Mouse (Mus musculus) midbrain, embryonic 13.5 days (tissue): ENCODE data around the gene Lysmd1. TPM values are rescaled to one million over a fixed set of nuclear protein-coding genes. Genes with fewer than 3 reads are reported as not detected.
A peak's percentile ranks its signal among the peaks of the same experiment; 100 is the strongest.

ENCODE experiments used
- ATAC-seq: fragments of 200-750 bp; cut with Nextera tagmentation; 2 replicates; pipeline ENCODE4 v1.8.0; 2017; ENCODE audit warnings: mild to moderate bottlenecking, moderate TSS enrichment, moderate library complexity
- H3K27ac ChIP-seq: fragments of 300-500 bp; sonication (generic); 2 replicates; pipeline ENCODE4 v1.5.1; 2015; ENCODE audit warnings: inconsistent platforms, mild to moderate bottlenecking, moderate library complexity
- H3K27me3 ChIP-seq: fragments of 300-500 bp; sonication (generic); 2 replicates; pipeline ENCODE4 v1.6.1; 2015; ENCODE audit warnings: mild to moderate bottlenecking, inconsistent platforms
- H3K36me3 ChIP-seq: fragments of 300-500 bp; sonication (generic); 2 replicates; pipeline ENCODE4 v1.6.1; 2015; ENCODE audit warnings: mild to moderate bottlenecking, inconsistent platforms
- H3K4me1 ChIP-seq: fragments of 300-500 bp; sonication (generic); replicated peaks from 2 replicates; pipeline ENCODE4 v1.6.1; 2015; ENCODE audit warnings: inconsistent platforms
- H3K4me2 ChIP-seq: fragments of 300-500 bp; sonication (generic); replicated peaks from 2 replicates; pipeline ENCODE4 v1.6.1; 2015; ENCODE audit warnings: moderate library complexity, mild to moderate bottlenecking, inconsistent platforms
- H3K4me3 ChIP-seq: fragments of 300-500 bp; sonication (generic); replicated peaks from 2 replicates; pipeline ENCODE4 v1.5.1; 2015; ENCODE audit warnings: mild to moderate bottlenecking, inconsistent platforms
- H3K9ac ChIP-seq: fragments of 300-500 bp; sonication (generic); replicated peaks from 2 replicates; pipeline ENCODE4 v1.6.1; 2015; ENCODE audit warnings: mild to moderate bottlenecking, inconsistent platforms
- H3K9me3 ChIP-seq: fragments of 300-500 bp; sonication (generic); 2 replicates; pipeline ENCODE4 v1.6.1; 2016; ENCODE audit warnings: mild to moderate bottlenecking, inconsistent platforms
- WGBS: fragments of 180-500 bp; shearing (Covaris S2); methylation state at CpG from one replicate; pipeline ENCODE4 v1.1.7; 2015; 5-methylcytosine and 5-hydroxymethylcytosine counted together
- polyA plus RNA-seq: library from polyadenylated mRNA; unstranded; fragments of >200 nt; fragmentation: Nextera tagmentation; extraction: Ambion mirVana; gene quantifications from 2 replicates; pipeline ENCODE4 v1.2.1, GENCODE M21; 2015

The Lysmd1 gene
- polyA plus RNA-seq, 1 experiment from 2014 or later: 36.2 TPM

- Histone ChIP-seq H3K27me3 (no peaks in the 10 kb centered on the region), H3K27ac (no peak overlapping the region), H3K4me3 (no peak overlapping the region), H3K4me2 (no peak overlapping the region), H3K4me1 (peaks cover 10% of the 10 kb centered on the region), H3K9me3 (no peaks in the 10 kb centered on the region), H3K9ac (no peak overlapping the region), H3K36me3 (peaks cover 19% of the 10 kb centered on the region)
- ATAC-seq: no peak
- WGBS: 66% methylated on average over 18 of the region's 18 CpGs
These were observed 6.4 kb downstream of the Lysmd1 start for GRCm38 (mm10) chr3:95140289-95140595.

- Histone ChIP-seq H3K27me3 (no peaks in the 10 kb centered on the region), H3K36me3 (peaks cover 19% of the 10 kb centered on the region), H3K9ac (no peak overlapping the region), H3K9me3 (no peaks in the 10 kb centered on the region), H3K4me1 (peaks cover 5% of the 10 kb centered on the region), H3K4me3 (no peak overlapping the region), H3K4me2 (no peak overlapping the region), H3K27ac (no peak overlapping the region)
- 88% methylated on average over 6 of the region's 6 CpGs for WGBS
- ATAC-seq: no peak
These were observed 6.9 kb downstream of the Lysmd1 start for GRCm38 (mm10) chr3:95140795-95141194.

- Histone ChIP-seq H3K4me3 (no peak overlapping the region), H3K9me3 (no peaks in the 10 kb centered on the region), H3K27me3 (no peaks in the 10 kb centered on the region), H3K4me1 (no peaks in the 10 kb centered on the region; the same call in 1 of the 2 replicates), H3K9ac (no peak overlapping the region), H3K27ac (no peak overlapping the region), H3K4me2 (no peak overlapping the region), H3K36me3 (peaks cover 19% of the 10 kb centered on the region)
- 93% methylated on average over 9 of the region's 9 CpGs for WGBS
- no peak for ATAC-seq
These were observed 7.6 kb downstream of the Lysmd1 start for GRCm38 (mm10) chr3:95141474-95141873.

GRCm38 (mm10) chr3:95141952-95142616, 8.2 kb downstream of the Lysmd1 start, which contains the start of gene Tnfaip8l2:
TSS of gene Tnfaip8l2 (minus strand) at chr3:95142360.
- Histone ChIP-seq H3K27ac (no peak within 1 kb of the TSS), H3K27me3 (no peaks in the 10 kb centered on the region), H3K9ac (no peak within 1 kb of the TSS), H3K4me3 (no peak within 1 kb of the TSS), H3K4me2 (no peak within 1 kb of the TSS), H3K9me3 (no peaks in the 10 kb centered on the region), H3K36me3 (peaks cover 19% of the 10 kb centered on the region), H3K4me1 (no peaks in the 10 kb centered on the region)
- 83% methylated on average over 10 of the region's 10 CpGs for WGBS
- peak; percentile 62; the same call in 1 of the 2 replicates for ATAC-seq

GRCm38 (mm10) chr3:95142617-95143011, 8.7 kb downstream of the Lysmd1 start:
- H3K4me3 ChIP-seq: no peak overlapping the region
- H3K9me3 ChIP-seq: no peaks in the 10 kb centered on the region
- WGBS: 9% methylated on average over 5 of the region's 5 CpGs
- no peaks in the 10 kb centered on the region for H3K4me1 ChIP-seq
- H3K27ac ChIP-seq: no peak overlapping the region
- peaks cover 19% of the 10 kb centered on the region for H3K36me3 ChIP-seq
- no peaks in the 10 kb centered on the region for H3K27me3 ChIP-seq
- no peak overlapping the region for H3K4me2 ChIP-seq
- H3K9ac ChIP-seq: no peak overlapping the region
- ATAC-seq: peak; percentile 74

GRCm38 (mm10) chr3:95147924-95148323, 14.0 kb downstream of the Lysmd1 start:
- no peaks in the 10 kb centered on the region for H3K27me3 ChIP-seq
- H3K4me2 ChIP-seq: no peak overlapping the region
- H3K4me1 ChIP-seq: no peaks in the 10 kb centered on the region
- no peaks in the 10 kb centered on the region for H3K36me3 ChIP-seq
- no peaks in the 10 kb centered on the region for H3K9me3 ChIP-seq
- no peak overlapping the region for H3K4me3 ChIP-seq
- no peak overlapping the region for H3K27ac ChIP-seq
- H3K9ac ChIP-seq: no peak overlapping the region
- WGBS: 55% methylated on average over 3 of the region's 3 CpGs
- ATAC-seq: no peak

- H3K4me1 ChIP-seq: no peaks in the 10 kb centered on the region
- H3K9me3 ChIP-seq: no peaks in the 10 kb centered on the region
- no peaks in the 10 kb centered on the region for H3K36me3 ChIP-seq
- H3K9ac ChIP-seq: no peak overlapping the region
- no peak for ATAC-seq
- no peak overlapping the region for H3K4me3 ChIP-seq
- no peak overlapping the region for H3K27ac ChIP-seq
- no peaks in the 10 kb centered on the region for H3K27me3 ChIP-seq
- H3K4me2 ChIP-seq: no peak overlapping the region
- 51% methylated on average over 4 of the region's 4 CpGs for WGBS
These were observed 20.0 kb downstream of the Lysmd1 start for GRCm38 (mm10) chr3:95153874-95154273.

GRCm38 (mm10) chr3:95159511-95159986, 25.7 kb downstream of the Lysmd1 start:
- Histone ChIP-seq H3K4me1 (peaks cover 38% of the 10 kb centered on the region), H3K4me2 (peak overlapping the region; percentile 82), H3K9ac (peak overlapping the region; percentile 89), H3K27ac (peak overlapping the region; percentile 82), H3K36me3 (peaks cover 6% of the 10 kb centered on the region), H3K4me3 (peak overlapping the region; percentile 89), H3K27me3 (no peaks in the 10 kb centered on the region), H3K9me3 (no peaks in the 10 kb centered on the region)
- whole genome bisulfite sequencing: 11% methylated on average over 8 of the region's 8 CpGs
- ATAC-seq: no peak

GRCm38 (mm10) chr3:95159987-95160963, 26.4 kb downstream of the Lysmd1 start, which contains the start of gene Sema6c:
TSS of gene Sema6c (plus strand) at chr3:95160457.
- H3K4me1 ChIP-seq: peaks cover 44% of the 10 kb centered on the region
- H3K9ac ChIP-seq: peak within 1 kb of the TSS; percentile 89
- H3K27me3 ChIP-seq: no peaks in the 10 kb centered on the region
- peak within 1 kb of the TSS; percentile 82 for H3K27ac ChIP-seq
- H3K36me3 ChIP-seq: peaks cover 13% of the 10 kb centered on the region
- peak within 1 kb of the TSS; percentile 89 for H3K4me3 ChIP-seq
- under 1% methylated on average over 66 of the region's 66 CpGs for WGBS
- peak within 1 kb of the TSS; percentile 82 for H3K4me2 ChIP-seq
- H3K9me3 ChIP-seq: no peaks in the 10 kb centered on the region
- ATAC-seq: peak; percentile 98

GRCm38 (mm10) chr3:95161041-95161551, 27.2 kb downstream of the Lysmd1 start:
- Histone ChIP-seq H3K9ac (peak overlapping the region; percentile 89), H3K4me3 (peak overlapping the region; percentile 89), H3K4me2 (peak overlapping the region; percentile 82), H3K9me3 (no peaks in the 10 kb centered on the region), H3K27ac (peak overlapping the region; percentile 82), H3K4me1 (peaks cover 44% of the 10 kb centered on the region), H3K36me3 (peaks cover 22% of the 10 kb centered on the region), H3K27me3 (no peaks in the 10 kb centered on the region)
- ATAC-seq: peak; percentile 47
- 1% methylated on average over 30 of the region's 30 CpGs for WGBS

GRCm38 (mm10) chr3:95161618-95162344, 27.9 kb downstream of the Lysmd1 start:
- peak overlapping the region; percentile 82 for H3K4me2 ChIP-seq
- no peaks in the 10 kb centered on the region for H3K9me3 ChIP-seq
- 5% methylated on average over 9 of the region's 9 CpGs for WGBS
- H3K9ac ChIP-seq: peak overlapping the region; percentile 89
- peak; percentile 7; the same call in 1 of the 2 replicates for ATAC-seq
- no peaks in the 10 kb centered on the region for H3K27me3 ChIP-seq
- H3K4me1 ChIP-seq: peaks cover 44% of the 10 kb centered on the region
- H3K36me3 ChIP-seq: peaks cover 28% of the 10 kb centered on the region
- H3K4me3 ChIP-seq: peak overlapping the region; percentile 89
- H3K27ac ChIP-seq: peak overlapping the region; percentile 82
